Mouse (Mus musculus) intestine, embryonic 16.5 days (tissue): Measurements from ENCODE around the gene Klhl23. TPM values are rescaled to one million over a fixed set of nuclear protein-coding genes. Genes with fewer than 3 reads are reported as not detected.
A peak's percentile ranks its signal among the peaks of the same experiment; 100 is the strongest.

Experiments
- ATAC-seq: fragments of 200-750 bp; cut with Nextera tagmentation; 2 replicates; pipeline ENCODE4 v1.8.0; 2017; ENCODE audit warnings: moderate TSS enrichment, moderate library complexity
- H3K27ac ChIP-seq: fragments of 300-500 bp; sonication (generic); 2 replicates; pipeline ENCODE4 v1.5.1; 2014; ENCODE audit warnings: mild to moderate bottlenecking, low read length
- H3K27me3 ChIP-seq: fragments of 300-500 bp; sonication (generic); replicated peaks from 2 replicates; pipeline ENCODE4 v1.6.1; 2014; ENCODE audit warnings: low read length, control low read depth, mixed read lengths; ENCODE audit not compliant: control insufficient read depth, insufficient read depth
- H3K36me3 ChIP-seq: fragments of 300-500 bp; sonication (generic); 2 replicates; pipeline ENCODE4 v1.6.1; 2014; ENCODE audit warnings: low read length, control low read depth; ENCODE audit not compliant: control insufficient read depth, insufficient read depth
- H3K4me1 ChIP-seq: fragments of 300-500 bp; sonication (generic); 2 replicates; pipeline ENCODE4 v1.6.1; 2014; ENCODE audit warnings: low read length, control low read depth, mixed read lengths; ENCODE audit not compliant: control insufficient read depth, insufficient read depth
- H3K4me2 ChIP-seq: fragments of 300-500 bp; sonication (generic); 2 replicates; pipeline ENCODE4 v1.6.1; 2014; ENCODE audit warnings: low read depth, low read length, control low read depth
- H3K4me3 ChIP-seq: fragments of 300-500 bp; sonication (generic); 2 replicates; pipeline ENCODE4 v1.5.1; 2014; ENCODE audit warnings: mild to moderate bottlenecking, low read length
- H3K9ac ChIP-seq: fragments of 300-500 bp; sonication (generic); 2 replicates; pipeline ENCODE4 v1.6.1; 2014; ENCODE audit warnings: low read depth, low read length
- H3K9me3 ChIP-seq: fragments of 300-500 bp; sonication (generic); 2 replicates; pipeline ENCODE4 v1.6.1; 2016; ENCODE audit warnings: low read length, control low read depth; ENCODE audit not compliant: control insufficient read depth
- WGBS: fragments of 180-500 bp; shearing (Covaris S2); extraction: QIAGEN DNeasy Blood & Tissue Kit; methylation state at CpG from one replicate; pipeline ENCODE4 v1.1.7; 2014; 5-methylcytosine and 5-hydroxymethylcytosine counted together
- polyA plus RNA-seq: library from polyadenylated mRNA; unstranded; fragments of >200 nt; fragmentation: Nextera tagmentation; extraction: Ambion mirVana; gene quantifications from 2 replicates; pipeline ENCODE4 v1.2.1, GENCODE M21; 2015

The Klhl23 gene
- polyA plus RNA-seq = 29.5 and 31.1 TPM in 2 replicates

GRCm38 (mm10) chr2:69821711-69822110, at the start of gene Klhl23:
TSS of gene Klhl23 (plus strand) at chr2:69821944.
- WGBS = 4% methylated on average over 8 of the region's 8 CpGs
- H3K36me3 ChIP-seq = no peaks in the 10 kb centered on the region
- H3K4me2 ChIP-seq = peak within 1 kb of the TSS; percentile 62
- peak within 1 kb of the TSS; percentile 95 for H3K27ac ChIP-seq
- ATAC-seq = 0 out of 2 replicates have a peak, but pooled peaks have one; percentile 2
- H3K4me1 ChIP-seq = 0 out of 2 replicates have a peak, but pooled peaks cover 4% of the 10 kb centered on the region
- H3K27me3 ChIP-seq = no peaks in the 10 kb centered on the region
- peak within 1 kb of the TSS; percentile 87 for H3K4me3 ChIP-seq
- H3K9ac ChIP-seq = peak within 1 kb of the TSS; percentile 93
- H3K9me3 ChIP-seq = no peaks in the 10 kb centered on the region

- no peak for ATAC-seq
- Histone ChIP-seq H3K36me3 (no peaks in the 10 kb centered on the region), H3K4me1 (no peaks in the 10 kb centered on the region), H3K27ac (no peak overlapping the region), H3K9ac (no peak overlapping the region), H3K27me3 (no peaks in the 10 kb centered on the region), H3K4me2 (no peak overlapping the region), H3K9me3 (no peaks in the 10 kb centered on the region), H3K4me3 (no peak overlapping the region)
- WGBS = 93% methylated on average over 3 of the region's 3 CpGs
Measured at GRCm38 (mm10) chr2:69773331-69773730, 48.4 kb upstream of the Klhl23 start.

GRCm38 (mm10) chr2:69777985-69778835, 43.5 kb upstream of the Klhl23 start:
- H3K27ac ChIP-seq = no peak overlapping the region
- H3K27me3 ChIP-seq = no peaks in the 10 kb centered on the region
- H3K36me3 ChIP-seq = no peaks in the 10 kb centered on the region
- H3K4me2 ChIP-seq = no peak overlapping the region
- no peak overlapping the region for H3K4me3 ChIP-seq
- no peak for ATAC-seq
- 72% methylated on average over 7 of the region's 7 CpGs for WGBS
- no peaks in the 10 kb centered on the region for H3K4me1 ChIP-seq
- H3K9me3 ChIP-seq = no peaks in the 10 kb centered on the region
- no peak overlapping the region for H3K9ac ChIP-seq

GRCm38 (mm10) chr2:69778836-69779177, 42.9 kb upstream of the Klhl23 start:
- 52% methylated on average over 5 of the region's 5 CpGs for WGBS
- H3K36me3 ChIP-seq = no peaks in the 10 kb centered on the region
- ATAC-seq = no peak
- H3K9ac ChIP-seq = no peak overlapping the region
- H3K9me3 ChIP-seq = no peaks in the 10 kb centered on the region
- no peaks in the 10 kb centered on the region for H3K4me1 ChIP-seq
- H3K4me3 ChIP-seq = no peak overlapping the region
- H3K27me3 ChIP-seq = no peaks in the 10 kb centered on the region
- no peak overlapping the region for H3K4me2 ChIP-seq
- no peak overlapping the region for H3K27ac ChIP-seq

- Histone ChIP-seq H3K27me3 (no peaks in the 10 kb centered on the region), H3K9ac (peak overlapping the region; percentile 80), H3K4me2 (peak overlapping the region; percentile 72), H3K4me1 (no peaks in the 10 kb centered on the region), H3K4me3 (peak overlapping the region; percentile 76), H3K36me3 (no peaks in the 10 kb centered on the region), H3K27ac (peak overlapping the region; percentile 65), H3K9me3 (no peaks in the 10 kb centered on the region)
- peak; percentile 26 for ATAC-seq
- 19% methylated on average over 9 of the region's 9 CpGs for WGBS
Measured at GRCm38 (mm10) chr2:69788974-69789373, 32.8 kb upstream of the Klhl23 start.

- H3K4me2 ChIP-seq = peak within 1 kb of the TSS; percentile 72
- H3K27ac ChIP-seq = peak within 1 kb of the TSS; percentile 84
- no peaks in the 10 kb centered on the region for H3K4me1 ChIP-seq
- peak; percentile 96 for ATAC-seq
- no peaks in the 10 kb centered on the region for H3K27me3 ChIP-seq
- H3K9ac ChIP-seq = peak within 1 kb of the TSS; percentile 80
- no peaks in the 10 kb centered on the region for H3K36me3 ChIP-seq
- H3K9me3 ChIP-seq = no peaks in the 10 kb centered on the region
- peak within 1 kb of the TSS; percentile 76 for H3K4me3 ChIP-seq
- WGBS = 1% methylated on average over 48 of the region's 48 CpGs
Measured at GRCm38 (mm10) chr2:69789429-69790069, 32.2 kb upstream of the Klhl23 start, which contains the start of the genes Ccdc173 and Phospho2. TSS of gene Ccdc173 (minus strand) at chr2:69789575. TSS of gene Phospho2 (plus strand) at chr2:69789623.

- H3K4me3 ChIP-seq = peak overlapping the region; percentile 76
Measured at GRCm38 (mm10) chr2:69790285-69790684, 31.5 kb upstream of the Klhl23 start.

GRCm38 (mm10) chr2:69790722-69791121, 31.0 kb upstream of the Klhl23 start:
- Histone ChIP-seq H3K4me3 (no peak overlapping the region), H3K4me2 (0 out of 2 replicates have a peak overlapping the region, but pooled peaks have one; percentile 72), H3K9me3 (no peaks in the 10 kb centered on the region), H3K36me3 (peaks cover 3% of the 10 kb centered on the region), H3K4me1 (no peaks in the 10 kb centered on the region), H3K27me3 (no peaks in the 10 kb centered on the region), H3K9ac (no peak overlapping the region), H3K27ac (no peak overlapping the region)
- ATAC-seq = no peak
- 74% methylated on average over 4 of the region's 4 CpGs for WGBS

More at GRCm38 (mm10) chr2:69790285-69790684, 31.5 kb upstream of the Klhl23 start:
- WGBS = 1% methylated on average over 10 of the region's 10 CpGs
- Histone ChIP-seq H3K27me3 (no peaks in the 10 kb centered on the region), H3K9ac (no peak overlapping the region), H3K27ac (peak overlapping the region; percentile 84), H3K36me3 (no peaks in the 10 kb centered on the region), H3K4me1 (no peaks in the 10 kb centered on the region), H3K9me3 (no peaks in the 10 kb centered on the region), H3K4me2 (peak overlapping the region; percentile 72)
- ATAC-seq = peak; percentile 74

GRCm38 (mm10) chr2:69802911-69803312, 18.8 kb upstream of the Klhl23 start:
- Histone ChIP-seq H3K9me3 (no peaks in the 10 kb centered on the region), H3K36me3 (no peaks in the 10 kb centered on the region), H3K9ac (no peak overlapping the region), H3K4me2 (no peak overlapping the region), H3K4me1 (no peaks in the 10 kb centered on the region), H3K4me3 (no peak overlapping the region), H3K27me3 (no peaks in the 10 kb centered on the region), H3K27ac (no peak overlapping the region)
- WGBS = 47% methylated on average over 5 of the region's 5 CpGs
- peak; percentile 94 for ATAC-seq
